In genomic region chr1:39425497-39425896, GRCm38 (mm10) we compare ENCODE assay signal across 24 mouse cellular contexts. TPM values are rescaled to one million over a fixed set of nuclear protein-coding genes. Genes with fewer than 3 reads are reported as not detected.
DNase-seq lines count a peak whose midpoint lies in the region; ATAC-seq and TF ChIP-seq lines count a peak whose summit lies in the region.
"Had no signal": no experiment of that assay in that cellular context is flagged by ENCODE, and none has a peak within 500 bp of the region (broad histone marks: within the 10 kb centered on the region; RNA-seq: fewer than 3 reads in every experiment).

No protein-coding gene starts in this region.

- peak overlapping the region; percentile 69 for H3K27ac ChIP-seq in lung, postnatal 0 days (ENCODE audit: low read length)
- no peak overlapping the region for H3K27ac ChIP-seq in kidney, adult 2 months (ENCODE audit: insufficient read depth, low read depth, low read length)
- no peak overlapping the region for H3K27ac ChIP-seq in midbrain, embryonic 11.5 days (ENCODE audit: low read depth, low read length)
- H3K27ac ChIP-seq: embryonic facial prominence, embryonic 15.5 days; forebrain, embryonic 10.5 days; heart, adult 2 months; heart, embryonic 15.5 days; hindbrain, embryonic 10.5 days; hindbrain, embryonic 14.5 days had no signal

- H3K36me3 ChIP-seq in lung, postnatal 0 days (ENCODE audit: insufficient read depth, low read length) = no peaks in the 10 kb centered on the region
- no peaks in the 10 kb centered on the region for H3K36me3 ChIP-seq in kidney, adult 2 months (ENCODE audit: control insufficient read depth, insufficient read depth, low read length)
- H3K36me3 ChIP-seq in midbrain, embryonic 11.5 days (ENCODE audit: control insufficient read depth, insufficient read depth, low read length) = no peaks in the 10 kb centered on the region
- H3K36me3 ChIP-seq: embryonic facial prominence, embryonic 15.5 days; forebrain, embryonic 10.5 days; heart, embryonic 15.5 days; hindbrain, embryonic 10.5 days had no signal

- H3K4me1 ChIP-seq in lung, adult 2 months (ENCODE audit: control insufficient read depth, insufficient read depth, low read length) = peaks cover 7% of the 10 kb centered on the region
- H3K4me1 ChIP-seq in lung, postnatal 0 days (ENCODE audit: insufficient read depth, low read depth, low read length) = no peaks in the 10 kb centered on the region
- no peaks in the 10 kb centered on the region for H3K4me1 ChIP-seq in kidney, adult 2 months (ENCODE audit: control insufficient read depth, insufficient read depth, low read length)
- H3K4me1 ChIP-seq in midbrain, embryonic 11.5 days (ENCODE audit: control insufficient read depth, insufficient read depth, low read length) = no peaks in the 10 kb centered on the region
- H3K4me1 ChIP-seq: forebrain, embryonic 10.5 days; hindbrain, embryonic 10.5 days had no signal

- no peaks in the 10 kb centered on the region for H3K9me3 ChIP-seq in lung, postnatal 0 days (ENCODE audit: low read length)
- no peaks in the 10 kb centered on the region for H3K9me3 ChIP-seq in midbrain, embryonic 11.5 days (ENCODE audit: control insufficient read depth, low read length)
- H3K9me3 ChIP-seq: embryonic facial prominence, embryonic 15.5 days; forebrain, embryonic 10.5 days; heart, embryonic 15.5 days; hindbrain, embryonic 10.5 days had no signal

- WGBS in lung, adult 2 months = 68% methylated on average over 9 of the region's 9 CpGs
- 52% methylated on average over 9 of the region's 9 CpGs for WGBS in lung, postnatal 0 days
- WGBS in kidney, adult 2 months = 89% methylated on average over 9 of the region's 9 CpGs
- WGBS in midbrain, embryonic 11.5 days = 90% methylated on average over 9 of the region's 9 CpGs

- H3K27me3 ChIP-seq in lung, postnatal 0 days (replicated peaks; ENCODE audit: insufficient read depth, low read length) = no peaks in the 10 kb centered on the region
- H3K27me3 ChIP-seq in kidney, adult 2 months (replicated peaks; ENCODE audit: control insufficient read depth, insufficient read depth, low read length) = no peaks in the 10 kb centered on the region
- H3K27me3 ChIP-seq in midbrain, embryonic 11.5 days (ENCODE audit: control insufficient read depth, insufficient read depth, low read length) = no peaks in the 10 kb centered on the region
- H3K27me3 ChIP-seq: embryonic facial prominence, embryonic 15.5 days; heart, embryonic 15.5 days had no signal

- no peak overlapping the region for H3K9ac ChIP-seq in lung, postnatal 0 days (replicated peaks; ENCODE audit: low read depth)
- no peak overlapping the region for H3K9ac ChIP-seq in midbrain, embryonic 11.5 days (ENCODE audit: low read length)
- H3K9ac ChIP-seq: embryonic facial prominence, embryonic 15.5 days; heart, embryonic 15.5 days; hindbrain, embryonic 14.5 days had no signal

- peak; percentile 71 to 82 for DNase-seq in lung, adult 18-20 months
- DNase-seq in lung, adult 2 months = no peak
- DNase-seq in lung, postnatal 0 days (ENCODE audit: low spot score) = peak; percentile 92
- DNase-seq in lung, postnatal 36 days = peak; percentile 76
- no peak for DNase-seq in layer of hippocampus, adult 9-11 months
- no peak for DNase-seq in kidney, adult 2 months
- no peak for DNase-seq in midbrain, embryonic 11.5 days (ENCODE audit: low spot score, missing footprints)
- DNase-seq: adrenal gland, adult 8-10 months; adrenal gland, postnatal 36 days; cerebellum, adult 2 months; cerebellum, postnatal 10 days; embryo, embryonic 11 days; gastrocnemius, postnatal 10 days; heart, adult 2 months; heart, postnatal 14 days had no signal

- peak; percentile 94 for ATAC-seq in lung, postnatal 0 days
- ATAC-seq in midbrain, embryonic 11.5 days (ENCODE audit: low FRiP score) = no peak
- ATAC-seq: CD4-positive, CD25-positive, alpha-beta regulatory T cell, adult 4 months; forebrain, embryonic 14.5 days had no signal

- no peak for TF ChIP-seq POLR2A in lung, adult 2 months (IDR thresholded peaks at IDR 0.05; ENCODE audit: borderline replicate concordance, extremely low read depth, low read depth, low read length)
- no peak for TF ChIP-seq POLR2A in kidney, adult 2 months (IDR thresholded peaks at IDR 0.05; ENCODE audit: low read depth, low read length)

- peak; percentile 99 for TF ChIP-seq EP300 in lung, postnatal 0 days (IDR thresholded peaks at IDR 0.05)

- no peak overlapping the region for H3K4me2 ChIP-seq in lung, postnatal 0 days (replicated peaks; ENCODE audit: low read depth, low read length)
- no peak overlapping the region for H3K4me2 ChIP-seq in midbrain, embryonic 11.5 days
- H3K4me2 ChIP-seq: embryonic facial prominence, embryonic 15.5 days; heart, embryonic 11.5 days; heart, embryonic 15.5 days; hindbrain, embryonic 14.5 days had no signal

- no peak for TF ChIP-seq CTCF in lung, adult 2 months (IDR thresholded peaks at IDR 0.05; ENCODE audit: insufficient read depth, low read length)
- no peak for TF ChIP-seq CTCF in lung, postnatal 0 days (IDR thresholded peaks at IDR 0.05)
- no peak for TF ChIP-seq CTCF in kidney, adult 2 months (conservative IDR thresholded peaks at IDR 0.05; ENCODE audit: insufficient read depth, insufficient read length, low read depth, low read length)

- no peak overlapping the region for H3K4me3 ChIP-seq in lung, adult 2 months (replicated peaks; ENCODE audit: extremely low read depth, low read depth, low read length)
- H3K4me3 ChIP-seq in lung, postnatal 0 days (ENCODE audit: low read depth, low read length) = no peak overlapping the region
- no peak overlapping the region for H3K4me3 ChIP-seq in kidney, adult 2 months (ENCODE audit: insufficient read depth, low read depth, low read length)
- no peak overlapping the region for H3K4me3 ChIP-seq in midbrain, embryonic 11.5 days (ENCODE audit: low read depth, low read length)
- H3K4me3 ChIP-seq: embryonic facial prominence, embryonic 15.5 days; erythroblast, embryonic 14.5 days; forebrain, embryonic 10.5 days; heart, adult 2 months; heart, embryonic 15.5 days; hindbrain, embryonic 10.5 days had no signal

RNA-seq across cellular contexts. Expression of gene Tbc1d8, which starts 53.1 kb away (rescaled TPM):
- 27.2 and 30.9 TPM in 2 replicates for polyA plus RNA-seq in lung, adult 2 months (2012; rRNA removed)
- polyA plus RNA-seq in lung, postnatal 0 days (2015; fragmentation: Nextera tagmentation; extraction: Ambion mirVana) = 14.5 and 18.0 TPM in 2 replicates
- polyA plus RNA-seq in kidney, adult 2 months (2012; rRNA removed) = 5.1 and 5.2 TPM in 2 replicates
- 4.6 and 5.4 TPM in 2 replicates for polyA plus RNA-seq in midbrain, embryonic 11.5 days (2014; fragmentation: Nextera tagmentation; extraction: Ambion mirVana)

RNA-seq across cellular contexts. Expression of gene Rpl31, which starts 57.9 kb away (rescaled TPM):
- 157 and 201 TPM in 2 replicates for polyA plus RNA-seq in lung, adult 2 months (2012; rRNA removed)
- polyA plus RNA-seq in lung, postnatal 0 days (2015; fragmentation: Nextera tagmentation; extraction: Ambion mirVana) = 379 and 423 TPM in 2 replicates
- 209 and 261 TPM in 2 replicates for polyA plus RNA-seq in kidney, adult 2 months (2012; rRNA removed)
- polyA plus RNA-seq in midbrain, embryonic 11.5 days (2014; fragmentation: Nextera tagmentation; extraction: Ambion mirVana) = 430 and 474 TPM in 2 replicates

Comparison
In these comparisons a context has a peak if more than half of its experiments do, and no peak if none do; other contexts are left out.
1. DNase-seq: peak in lung, adult 18-20 months (2 of 2), lung, postnatal 0 days (single experiment) and lung, postnatal 36 days (single experiment); none in lung, adult 2 months (single experiment), layer of hippocampus, adult 9-11 months (single experiment), kidney, adult 2 months (single experiment) and midbrain, embryonic 11.5 days (single experiment).